Mouse (Mus musculus): ENCODE measurements around the gene Tbc1d13. TPM values are rescaled to one million over a fixed set of nuclear protein-coding genes. Genes with fewer than 3 reads are reported as not detected.

The Tbc1d13 gene
- polyA plus RNA-seq, 1 experiment = 48.5 TPM

- TF ChIP-seq POLR2A (IDR thresholded peaks at IDR 0.05; ENCODE audit: low read depth, low read length) (no peak), CTCF (IDR thresholded peaks at IDR 0.05; ENCODE audit: extremely low read depth, insufficient read depth, insufficient read length, insufficient replicate concordance) (no peak)
- Histone ChIP-seq H3K27me3 (ENCODE audit: control insufficient read depth, insufficient read depth, low read length) (no peaks in the 10 kb centered on the region), H3K27ac (ENCODE audit: insufficient read depth, low read length) (no peak overlapping the region), H3K4me1 (ENCODE audit: control insufficient read depth, insufficient read depth, insufficient read length) (peaks cover 6% of the 10 kb centered on the region; the same call in 1 of the 2 replicates), H3K4me3 (ENCODE audit: extremely low read depth, insufficient read depth, insufficient read length) (no peak overlapping the region), H3K36me3 (ENCODE audit: control insufficient read depth, insufficient read depth, low read length) (peaks cover 31% of the 10 kb centered on the region)
- 88% methylated on average over 4 of the region's 4 CpGs for WGBS
- DNase-seq (ENCODE audit: low read depth in 1 of 2, low spot score in 2 of 2) = no peak
Measured at GRCm38 (mm10) chr2:30108260-30108659, 25.3 kb upstream of the Tbc1d13 start.

GRCm38 (mm10) chr2:30111500-30111899 is 22.0 kb upstream of the Tbc1d13 start:
- H3K27ac ChIP-seq (ENCODE audit: insufficient read depth, low read length) = no peak overlapping the region
- 80% methylated on average over 2 of the region's 2 CpGs for WGBS
- TF ChIP-seq CTCF (IDR thresholded peaks at IDR 0.05; ENCODE audit: extremely low read depth, insufficient read depth, insufficient read length, insufficient replicate concordance) = no peak
- no peak for TF ChIP-seq POLR2A (IDR thresholded peaks at IDR 0.05; ENCODE audit: low read depth, low read length)
- H3K4me1 ChIP-seq (ENCODE audit: control insufficient read depth, insufficient read depth, insufficient read length) = peaks cover 6% of the 10 kb centered on the region; the same call in 1 of the 2 replicates
- H3K36me3 ChIP-seq (ENCODE audit: control insufficient read depth, insufficient read depth, low read length) = peaks cover 27% of the 10 kb centered on the region
- no peak overlapping the region for H3K4me3 ChIP-seq (ENCODE audit: extremely low read depth, insufficient read depth, insufficient read length)
- no peaks in the 10 kb centered on the region for H3K27me3 ChIP-seq (ENCODE audit: control insufficient read depth, insufficient read depth, low read length)
- DNase-seq (ENCODE audit: low read depth in 1 of 2, low spot score in 2 of 2) = no peak

GRCm38 (mm10) chr2:30112564-30112963 is 21.0 kb upstream of the Tbc1d13 start:
- H3K36me3 ChIP-seq (ENCODE audit: control insufficient read depth, insufficient read depth, low read length) = peaks cover 22% of the 10 kb centered on the region
- no peak overlapping the region for H3K27ac ChIP-seq (ENCODE audit: insufficient read depth, low read length)
- no peaks in the 10 kb centered on the region for H3K27me3 ChIP-seq (ENCODE audit: control insufficient read depth, insufficient read depth, low read length)
- H3K4me1 ChIP-seq (ENCODE audit: control insufficient read depth, insufficient read depth, insufficient read length) = peaks cover 6% of the 10 kb centered on the region; the same call in 1 of the 2 replicates
- TF ChIP-seq POLR2A (IDR thresholded peaks at IDR 0.05; ENCODE audit: low read depth, low read length) = no peak
- TF ChIP-seq CTCF (IDR thresholded peaks at IDR 0.05; ENCODE audit: extremely low read depth, insufficient read depth, insufficient read length, insufficient replicate concordance) = no peak
- WGBS = 24% methylated on average over 5 of the region's 5 CpGs
- no peak for DNase-seq (ENCODE audit: low read depth in 1 of 2, low spot score in 2 of 2)
- H3K4me3 ChIP-seq (ENCODE audit: extremely low read depth, insufficient read depth, insufficient read length) = no peak overlapping the region

GRCm38 (mm10) chr2:30119641-30120051 is 13.9 kb upstream of the Tbc1d13 start:
- 43% methylated on average over 6 of the region's 6 CpGs for WGBS
- no peak overlapping the region for H3K27ac ChIP-seq (ENCODE audit: insufficient read depth, low read length)
- H3K4me3 ChIP-seq (ENCODE audit: extremely low read depth, insufficient read depth, insufficient read length) = no peak overlapping the region
- H3K27me3 ChIP-seq (ENCODE audit: control insufficient read depth, insufficient read depth, low read length) = no peaks in the 10 kb centered on the region
- peaks cover 14% of the 10 kb centered on the region; the same call in 1 of the 2 replicates for H3K4me1 ChIP-seq (ENCODE audit: control insufficient read depth, insufficient read depth, insufficient read length)
- peak; percentile 57 to 74 for DNase-seq (ENCODE audit: low read depth in 1 of 2, low spot score in 2 of 2)
- no peak for TF ChIP-seq POLR2A (IDR thresholded peaks at IDR 0.05; ENCODE audit: low read depth, low read length)
- peak; percentile 17; the same call in 1 of the 2 replicates for TF ChIP-seq CTCF (IDR thresholded peaks at IDR 0.05; ENCODE audit: extremely low read depth, insufficient read depth, insufficient read length, insufficient replicate concordance)
- no peaks in the 10 kb centered on the region for H3K36me3 ChIP-seq (ENCODE audit: control insufficient read depth, insufficient read depth, low read length)

- TF ChIP-seq POLR2A (IDR thresholded peaks at IDR 0.05; ENCODE audit: low read depth, low read length) = no peak
- no peak for TF ChIP-seq CTCF (IDR thresholded peaks at IDR 0.05; ENCODE audit: extremely low read depth, insufficient read depth, insufficient read length, insufficient replicate concordance)
- Histone ChIP-seq H3K4me1 (ENCODE audit: control insufficient read depth, insufficient read depth, insufficient read length) (peaks cover 17% of the 10 kb centered on the region; the same call in 1 of the 2 replicates), H3K27me3 (ENCODE audit: control insufficient read depth, insufficient read depth, low read length) (no peaks in the 10 kb centered on the region), H3K4me3 (ENCODE audit: extremely low read depth, insufficient read depth, insufficient read length) (no peak overlapping the region), H3K36me3 (ENCODE audit: control insufficient read depth, insufficient read depth, low read length) (no peaks in the 10 kb centered on the region), H3K27ac (ENCODE audit: insufficient read depth, low read length) (no peak overlapping the region)
- 87% methylated on average over 4 of the region's 4 CpGs for WGBS
- DNase-seq (ENCODE audit: low read depth in 1 of 2, low spot score in 2 of 2) = no peak
Measured at GRCm38 (mm10) chr2:30120269-30120668, 13.3 kb upstream of the Tbc1d13 start.

GRCm38 (mm10) chr2:30122766-30123165 is 10.8 kb upstream of the Tbc1d13 start:
- no peak overlapping the region for H3K4me3 ChIP-seq (ENCODE audit: extremely low read depth, insufficient read depth, insufficient read length)
- no peak for TF ChIP-seq CTCF (IDR thresholded peaks at IDR 0.05; ENCODE audit: extremely low read depth, insufficient read depth, insufficient read length, insufficient replicate concordance)
- no peak for TF ChIP-seq POLR2A (IDR thresholded peaks at IDR 0.05; ENCODE audit: low read depth, low read length)

GRCm38 (mm10) chr2:30123729-30124471 is 9.6 kb upstream of the Tbc1d13 start:
- no peak for TF ChIP-seq CTCF (IDR thresholded peaks at IDR 0.05; ENCODE audit: extremely low read depth, insufficient read depth, insufficient read length, insufficient replicate concordance)
- TF ChIP-seq POLR2A (IDR thresholded peaks at IDR 0.05; ENCODE audit: low read depth, low read length) = no peak
- Histone ChIP-seq H3K27me3 (ENCODE audit: control insufficient read depth, insufficient read depth, low read length) (no peaks in the 10 kb centered on the region), H3K4me3 (ENCODE audit: extremely low read depth, insufficient read depth, insufficient read length) (peak overlapping the region; percentile 86), H3K36me3 (ENCODE audit: control insufficient read depth, insufficient read depth, low read length) (no peaks in the 10 kb centered on the region), H3K4me1 (ENCODE audit: control insufficient read depth, insufficient read depth, insufficient read length) (peaks cover 17% of the 10 kb centered on the region; the same call in 1 of the 2 replicates), H3K27ac (ENCODE audit: insufficient read depth, low read length) (peak overlapping the region; percentile 90)
- 2% methylated on average over 44 of the region's 44 CpGs for WGBS
- DNase-seq (ENCODE audit: low read depth in 1 of 2, low spot score in 2 of 2) = peak in 1 of 2 experiments; percentile 21

More at GRCm38 (mm10) chr2:30122766-30123165, 10.8 kb upstream of the Tbc1d13 start:
- WGBS = 84% methylated on average over 5 of the region's 5 CpGs
- Histone ChIP-seq H3K27ac (ENCODE audit: insufficient read depth, low read length) (no peak overlapping the region), H3K4me1 (ENCODE audit: control insufficient read depth, insufficient read depth, insufficient read length) (peaks cover 17% of the 10 kb centered on the region; the same call in 1 of the 2 replicates), H3K27me3 (ENCODE audit: control insufficient read depth, insufficient read depth, low read length) (no peaks in the 10 kb centered on the region), H3K36me3 (ENCODE audit: control insufficient read depth, insufficient read depth, low read length) (no peaks in the 10 kb centered on the region)
- DNase-seq (ENCODE audit: low read depth in 1 of 2, low spot score in 2 of 2) = no peak
